Mouse (Mus musculus) C2C12 (cell line): ENCODE data around the gene Runx1.

Experiments
- CEBPB ChIP-seq: IDR thresholded peaks from one replicate; pipeline ENCODE4 v1.6.1; 2011; ENCODE audit warnings: low read depth, mild to moderate bottlenecking, control low read depth, moderate library complexity
- CTCF ChIP-seq: IDR thresholded peaks from one replicate; pipeline ENCODE4 v1.5.1; 2011; ENCODE audit not compliant: control insufficient read depth, insufficient read depth, insufficient read length
- FOSL1 ChIP-seq: IDR thresholded peaks from one replicate; pipeline ENCODE4 v1.8.0; 2011; ENCODE audit warnings: mild to moderate bottlenecking, low read length; ENCODE audit not compliant: poor library complexity, insufficient read depth, severe bottlenecking
- MAX ChIP-seq: IDR thresholded peaks from one replicate; pipeline ENCODE4 v1.6.1; 2011; ENCODE audit warnings: mild to moderate bottlenecking, control low read depth
- MYOD1 ChIP-seq: IDR thresholded peaks from one replicate; pipeline ENCODE4 v1.6.1; 2011; ENCODE audit warnings: low read depth; ENCODE audit not compliant: control insufficient read depth, insufficient read length
- MYOG ChIP-seq: IDR thresholded peaks from one replicate; pipeline ENCODE4 v1.6.1; 2011; ENCODE audit not compliant: control insufficient read depth, insufficient read length; ENCODE audit errors: extremely low read depth
- USF1 ChIP-seq: IDR thresholded peaks from one replicate; pipeline ENCODE4 v1.6.1; 2011; ENCODE audit warnings: low read depth, mild to moderate bottlenecking, control low read depth, moderate library complexity

DNA sequence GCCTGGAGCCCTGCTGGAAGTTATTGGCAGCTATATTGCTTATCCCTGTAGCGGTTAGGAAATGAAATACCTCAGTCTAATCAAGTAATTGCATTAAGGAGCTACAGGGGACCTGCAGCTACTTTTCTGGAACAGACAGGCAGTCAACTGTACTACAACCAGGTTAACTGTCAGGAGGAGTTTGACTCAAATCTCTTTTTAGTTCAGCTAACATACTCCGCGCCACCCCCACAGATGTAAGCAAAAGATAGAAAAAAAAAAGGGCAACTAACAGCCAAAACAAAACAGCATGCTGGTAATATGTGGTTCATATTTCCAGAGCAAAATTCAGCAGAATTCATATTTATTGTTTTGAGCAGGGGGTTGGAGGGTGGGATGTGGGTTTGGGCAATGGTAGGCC is 72.0 kb downstream of the Runx1 start:
- TF ChIP-seq CTCF (no peak), FOSL1 (no peak), MYOG (no peak), USF1 (no peak), CEBPB (no peak), MAX (no peak), MYOD1 (no peak)
